Mouse (Mus musculus): Measurements from ENCODE around the gene Eif4h. TPM values are rescaled to one million over a fixed set of nuclear protein-coding genes. Genes with fewer than 3 reads are reported as not detected.

Eif4h gene
- polyA plus RNA-seq, 1 experiment: 309 TPM

- Histone ChIP-seq H3K27me3 (ENCODE audit: control insufficient read depth, insufficient read depth, low read length, poor library complexity, severe bottlenecking) (no peaks in the 10 kb centered on the region), H3K4me1 (ENCODE audit: control insufficient read depth, insufficient read depth, low read length) (no peaks in the 10 kb centered on the region), H3K4me3 (ENCODE audit: low read depth, low read length) (no peak overlapping the region), H3K9me3 (replicated peaks; ENCODE audit: control insufficient read depth, insufficient read depth, low read length, poor library complexity, severe bottlenecking) (no peaks in the 10 kb centered on the region), H3K36me3 (ENCODE audit: control insufficient read depth, insufficient read depth, low read length, poor library complexity, severe bottlenecking) (no peaks in the 10 kb centered on the region), H3K9ac (ENCODE audit: low read depth, poor library complexity, severe bottlenecking) (no peak overlapping the region), H3K27ac (ENCODE audit: insufficient read depth, low read length) (no peak overlapping the region)
- TF ChIP-seq POLR2A (IDR thresholded peaks at IDR 0.05; ENCODE audit: insufficient read depth, low read length) (no peak), CTCF (IDR thresholded peaks at IDR 0.05; ENCODE audit: low read depth, low read length) (no peak), EP300 (IDR thresholded peaks at IDR 0.05; ENCODE audit: insufficient read depth, low read depth, low read length) (no peak)
Observed at GRCm38 (mm10) chr5:134609916-134610643, 29.2 kb downstream of the Eif4h start.

- Histone ChIP-seq H3K4me3 (ENCODE audit: low read depth, low read length) (no peak overlapping the region), H3K4me1 (ENCODE audit: control insufficient read depth, insufficient read depth, low read length) (no peaks in the 10 kb centered on the region), H3K9me3 (replicated peaks; ENCODE audit: control insufficient read depth, insufficient read depth, low read length, poor library complexity, severe bottlenecking) (no peaks in the 10 kb centered on the region), H3K9ac (ENCODE audit: low read depth, poor library complexity, severe bottlenecking) (no peak overlapping the region), H3K27ac (ENCODE audit: insufficient read depth, low read length) (no peak overlapping the region), H3K36me3 (ENCODE audit: control insufficient read depth, insufficient read depth, low read length, poor library complexity, severe bottlenecking) (no peaks in the 10 kb centered on the region), H3K27me3 (ENCODE audit: control insufficient read depth, insufficient read depth, low read length, poor library complexity, severe bottlenecking) (no peaks in the 10 kb centered on the region)
- no peak for TF ChIP-seq CTCF (IDR thresholded peaks at IDR 0.05; ENCODE audit: low read depth, low read length)
- no peak for TF ChIP-seq EP300 (IDR thresholded peaks at IDR 0.05; ENCODE audit: insufficient read depth, low read depth, low read length)
- TF ChIP-seq POLR2A (IDR thresholded peaks at IDR 0.05; ENCODE audit: insufficient read depth, low read length): no peak
Observed at GRCm38 (mm10) chr5:134607121-134607520, 32.2 kb downstream of the Eif4h start.

- no peak overlapping the region for H3K4me3 ChIP-seq (ENCODE audit: low read depth, low read length)
- H3K36me3 ChIP-seq (ENCODE audit: control insufficient read depth, insufficient read depth, low read length, poor library complexity, severe bottlenecking): no peaks in the 10 kb centered on the region
- H3K9me3 ChIP-seq (replicated peaks; ENCODE audit: control insufficient read depth, insufficient read depth, low read length, poor library complexity, severe bottlenecking): no peaks in the 10 kb centered on the region
- H3K9ac ChIP-seq (ENCODE audit: low read depth, poor library complexity, severe bottlenecking): no peak overlapping the region
- no peaks in the 10 kb centered on the region for H3K27me3 ChIP-seq (ENCODE audit: control insufficient read depth, insufficient read depth, low read length, poor library complexity, severe bottlenecking)
- no peaks in the 10 kb centered on the region for H3K4me1 ChIP-seq (ENCODE audit: control insufficient read depth, insufficient read depth, low read length)
- TF ChIP-seq EP300 (IDR thresholded peaks at IDR 0.05; ENCODE audit: insufficient read depth, low read depth, low read length): no peak
- TF ChIP-seq CTCF (IDR thresholded peaks at IDR 0.05; ENCODE audit: low read depth, low read length): peak; percentile 61
- no peak for TF ChIP-seq POLR2A (IDR thresholded peaks at IDR 0.05; ENCODE audit: insufficient read depth, low read length)
- no peak overlapping the region for H3K27ac ChIP-seq (ENCODE audit: insufficient read depth, low read length)
Observed at GRCm38 (mm10) chr5:134606314-134606713, 33.0 kb downstream of the Eif4h start.

DNA sequence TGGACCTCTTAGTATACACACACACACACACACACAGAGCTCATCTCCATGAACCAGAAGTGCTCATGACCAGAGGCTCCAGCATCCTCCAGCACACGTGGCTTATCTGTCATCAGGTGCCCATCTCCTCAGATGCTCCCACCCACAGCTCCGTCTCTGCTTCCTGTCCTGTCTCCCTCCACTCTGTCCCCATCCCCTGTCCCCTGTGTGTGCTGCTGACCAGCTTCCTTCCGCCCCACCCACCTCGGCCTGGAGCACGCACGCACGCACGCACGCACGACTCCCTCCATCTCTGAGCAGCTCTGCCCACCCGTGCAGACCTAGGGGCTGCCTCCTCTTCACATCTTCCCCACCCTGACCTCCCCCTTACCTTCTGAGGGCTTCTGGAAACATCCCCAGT is 34.9 kb downstream of the Eif4h start:
- H3K27ac ChIP-seq (ENCODE audit: insufficient read depth, low read length): no peak overlapping the region
- no peaks in the 10 kb centered on the region for H3K36me3 ChIP-seq (ENCODE audit: control insufficient read depth, insufficient read depth, low read length, poor library complexity, severe bottlenecking)
- no peaks in the 10 kb centered on the region for H3K27me3 ChIP-seq (ENCODE audit: control insufficient read depth, insufficient read depth, low read length, poor library complexity, severe bottlenecking)
- no peak overlapping the region for H3K9ac ChIP-seq (ENCODE audit: low read depth, poor library complexity, severe bottlenecking)
- no peak overlapping the region for H3K4me3 ChIP-seq (ENCODE audit: low read depth, low read length)
- no peaks in the 10 kb centered on the region for H3K4me1 ChIP-seq (ENCODE audit: control insufficient read depth, insufficient read depth, low read length)
- TF ChIP-seq CTCF (IDR thresholded peaks at IDR 0.05; ENCODE audit: low read depth, low read length): no peak
- no peak for TF ChIP-seq POLR2A (IDR thresholded peaks at IDR 0.05; ENCODE audit: insufficient read depth, low read length)
- no peak for TF ChIP-seq EP300 (IDR thresholded peaks at IDR 0.05; ENCODE audit: insufficient read depth, low read depth, low read length)
- no peaks in the 10 kb centered on the region for H3K9me3 ChIP-seq (replicated peaks; ENCODE audit: control insufficient read depth, insufficient read depth, low read length, poor library complexity, severe bottlenecking)

DNA sequence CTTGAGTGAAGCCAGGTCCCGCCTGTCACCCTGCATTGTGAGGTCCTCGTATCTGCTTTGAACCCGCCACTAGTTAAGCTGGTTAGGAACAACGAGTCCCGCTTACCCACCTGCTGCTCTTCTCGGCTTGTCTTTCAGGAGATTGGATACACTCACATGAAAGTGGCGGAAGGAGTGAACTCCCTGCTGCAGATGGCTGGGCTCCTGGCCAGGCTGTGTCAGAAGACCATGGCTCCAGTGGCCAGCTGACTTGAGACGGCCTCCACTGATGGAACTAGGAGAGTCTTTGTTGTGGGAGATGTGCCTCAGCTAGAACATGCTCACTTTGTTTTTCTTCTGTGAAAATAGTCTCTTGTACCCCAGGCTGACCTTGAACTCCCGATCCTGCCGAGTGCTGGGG is 41.6 kb downstream of the Eif4h start:
- Histone ChIP-seq H3K9me3 (replicated peaks; ENCODE audit: control insufficient read depth, insufficient read depth, low read length, poor library complexity, severe bottlenecking) (no peaks in the 10 kb centered on the region), H3K4me1 (ENCODE audit: control insufficient read depth, insufficient read depth, low read length) (no peaks in the 10 kb centered on the region), H3K36me3 (ENCODE audit: control insufficient read depth, insufficient read depth, low read length, poor library complexity, severe bottlenecking) (peaks cover 20% of the 10 kb centered on the region), H3K9ac (ENCODE audit: low read depth, poor library complexity, severe bottlenecking) (no peak overlapping the region), H3K27me3 (ENCODE audit: control insufficient read depth, insufficient read depth, low read length, poor library complexity, severe bottlenecking) (no peaks in the 10 kb centered on the region), H3K4me3 (ENCODE audit: low read depth, low read length) (no peak overlapping the region), H3K27ac (ENCODE audit: insufficient read depth, low read length) (no peak overlapping the region)
- TF ChIP-seq CTCF (IDR thresholded peaks at IDR 0.05; ENCODE audit: low read depth, low read length) (no peak), EP300 (IDR thresholded peaks at IDR 0.05; ENCODE audit: insufficient read depth, low read depth, low read length) (no peak), POLR2A (IDR thresholded peaks at IDR 0.05; ENCODE audit: insufficient read depth, low read length) (no peak)

DNA sequence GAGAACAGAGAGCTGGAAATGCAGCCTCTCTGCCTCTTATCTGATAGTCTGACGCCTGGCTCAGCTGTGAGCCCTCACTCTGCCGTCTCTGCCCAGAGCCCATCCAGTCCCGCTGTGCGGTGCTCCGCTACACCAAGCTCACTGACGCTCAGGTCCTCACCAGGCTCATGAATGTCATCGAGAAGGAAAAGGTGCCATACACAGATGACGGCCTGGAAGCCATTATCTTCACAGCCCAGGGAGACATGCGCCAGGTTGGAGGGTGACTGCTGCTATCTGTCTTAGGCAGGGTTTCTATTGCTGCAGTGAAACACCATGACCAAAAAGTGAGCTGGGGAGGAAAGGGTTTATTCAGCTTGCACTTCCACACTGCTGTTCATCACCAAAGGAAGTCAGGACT is 46.2 kb downstream of the Eif4h start:
- peaks cover 26% of the 10 kb centered on the region for H3K36me3 ChIP-seq (ENCODE audit: control insufficient read depth, insufficient read depth, low read length, poor library complexity, severe bottlenecking)
- H3K9me3 ChIP-seq (replicated peaks; ENCODE audit: control insufficient read depth, insufficient read depth, low read length, poor library complexity, severe bottlenecking): no peaks in the 10 kb centered on the region
- no peaks in the 10 kb centered on the region for H3K4me1 ChIP-seq (ENCODE audit: control insufficient read depth, insufficient read depth, low read length)
- H3K27ac ChIP-seq (ENCODE audit: insufficient read depth, low read length): no peak overlapping the region
- no peaks in the 10 kb centered on the region for H3K27me3 ChIP-seq (ENCODE audit: control insufficient read depth, insufficient read depth, low read length, poor library complexity, severe bottlenecking)
- TF ChIP-seq CTCF (IDR thresholded peaks at IDR 0.05; ENCODE audit: low read depth, low read length): no peak
- no peak for TF ChIP-seq POLR2A (IDR thresholded peaks at IDR 0.05; ENCODE audit: insufficient read depth, low read length)
- TF ChIP-seq EP300 (IDR thresholded peaks at IDR 0.05; ENCODE audit: insufficient read depth, low read depth, low read length): no peak
- H3K9ac ChIP-seq (ENCODE audit: low read depth, poor library complexity, severe bottlenecking): no peak overlapping the region
- no peak overlapping the region for H3K4me3 ChIP-seq (ENCODE audit: low read depth, low read length)
